Mouse (Mus musculus) layer of hippocampus, adult 9-10 months (tissue): Measurements from ENCODE around the gene Utrn.
A peak's percentile ranks its signal among the peaks of the same experiment; 100 is the strongest.

Source experiments
- DNase-seq: peaks from one replicate; pipeline ENCODE4 v3.0.0; 2022; ENCODE audit warnings: low spot score

Gene Utrn

GRCm38 (mm10) chr10:12836048-12836816 is 32.9 kb downstream of the Utrn start:
- no peak for DNase-seq

GRCm38 (mm10) chr10:12834215-12834614 is 35.0 kb downstream of the Utrn start:
- no peak for DNase-seq

GRCm38 (mm10) chr10:12832163-12832562 is 37.0 kb downstream of the Utrn start:
- no peak for DNase-seq

GRCm38 (mm10) chr10:12827778-12828177 is 41.4 kb downstream of the Utrn start:
- no peak for DNase-seq

- DNase-seq: no peak
Measured at GRCm38 (mm10) chr10:12827306-12827705, 41.9 kb downstream of the Utrn start.

- DNase-seq: peak; percentile 11
Measured at GRCm38 (mm10) chr10:12826760-12827281, 42.3 kb downstream of the Utrn start.

- no peak for DNase-seq
Measured at GRCm38 (mm10) chr10:12824386-12824785, 44.8 kb downstream of the Utrn start.

- no peak for DNase-seq
Measured at GRCm38 (mm10) chr10:12823437-12824219, 45.5 kb downstream of the Utrn start.

- DNase-seq: no peak
Measured at GRCm38 (mm10) chr10:12820978-12821735, 48.0 kb downstream of the Utrn start.

GRCm38 (mm10) chr10:12817409-12817808 is 51.8 kb downstream of the Utrn start:
- no peak for DNase-seq

- no peak for DNase-seq
Measured at GRCm38 (mm10) chr10:12816530-12816929, 52.6 kb downstream of the Utrn start.

- DNase-seq: no peak
Measured at GRCm38 (mm10) chr10:12814411-12814810, 54.8 kb downstream of the Utrn start.

GRCm38 (mm10) chr10:12813881-12814280 is 55.3 kb downstream of the Utrn start:
- DNase-seq: no peak

GRCm38 (mm10) chr10:12813211-12813811 is 55.9 kb downstream of the Utrn start:
- no peak for DNase-seq

GRCm38 (mm10) chr10:12812680-12813079 is 56.5 kb downstream of the Utrn start:
- DNase-seq: no peak

GRCm38 (mm10) chr10:12810816-12811215 is 58.3 kb downstream of the Utrn start:
- DNase-seq: no peak

- DNase-seq: no peak
Measured at GRCm38 (mm10) chr10:12809702-12810101, 59.5 kb downstream of the Utrn start.

GRCm38 (mm10) chr10:12808467-12808866 is 60.7 kb downstream of the Utrn start:
- DNase-seq: no peak

- no peak for DNase-seq
Measured at GRCm38 (mm10) chr10:12807706-12808105, 61.5 kb downstream of the Utrn start.

GRCm38 (mm10) chr10:12805826-12806225 is 63.3 kb downstream of the Utrn start:
- no peak for DNase-seq

- DNase-seq: no peak
Measured at GRCm38 (mm10) chr10:12803939-12804338, 65.2 kb downstream of the Utrn start.

GRCm38 (mm10) chr10:12799416-12799815 is 69.7 kb downstream of the Utrn start:
- DNase-seq: no peak
